Mouse (Mus musculus): Measurements from ENCODE around the gene Fam155a. TPM values are rescaled to one million over a fixed set of nuclear protein-coding genes. Genes with fewer than 3 reads are reported as not detected.
A peak's percentile ranks its signal among the peaks of the same experiment; 100 is the strongest.

Fam155a gene
- polyA plus RNA-seq, 1 experiment from 2014 or later: 7.1 TPM

- no peak overlapping the region for H3K9ac ChIP-seq (ENCODE audit: low read depth, low read length)
- WGBS: 64% methylated on average over 8 of the region's 8 CpGs
- no peak overlapping the region for H3K27ac ChIP-seq (ENCODE audit: low read depth, low read length)
- no peaks in the 10 kb centered on the region for H3K36me3 ChIP-seq (ENCODE audit: control insufficient read depth, insufficient read depth, low read length)
- DNase-seq (ENCODE audit: low spot score) (no peak), ATAC-seq (ENCODE audit: low FRiP score) (peak; percentile 53; the same call in 1 of the 2 replicates)
- no peak overlapping the region for H3K4me2 ChIP-seq (replicated peaks; ENCODE audit: low read depth, low read length)
- H3K4me1 ChIP-seq (replicated peaks; ENCODE audit: control insufficient read depth, insufficient read depth, low read length): no peaks in the 10 kb centered on the region
- no peaks in the 10 kb centered on the region for H3K27me3 ChIP-seq (ENCODE audit: control insufficient read depth, insufficient read depth, low read length)
- H3K9me3 ChIP-seq (ENCODE audit: control insufficient read depth, low read length): no peaks in the 10 kb centered on the region
- no peak overlapping the region for H3K4me3 ChIP-seq (ENCODE audit: low read depth, low read length)
Observed at GRCm38 (mm10) chr8:9493557-9494224, 277.3 kb downstream of the Fam155a start.

- WGBS: 77% methylated on average over 5 of the region's 5 CpGs
- no peak overlapping the region for H3K4me3 ChIP-seq (ENCODE audit: low read depth, low read length)
- H3K4me2 ChIP-seq (replicated peaks; ENCODE audit: low read depth, low read length): no peak overlapping the region
- no peak overlapping the region for H3K27ac ChIP-seq (ENCODE audit: low read depth, low read length)
- H3K9me3 ChIP-seq (ENCODE audit: control insufficient read depth, low read length): no peaks in the 10 kb centered on the region
- H3K36me3 ChIP-seq (ENCODE audit: control insufficient read depth, insufficient read depth, low read length): no peaks in the 10 kb centered on the region
- DNase-seq (ENCODE audit: low spot score) (no peak), ATAC-seq (ENCODE audit: low FRiP score) (no peak)
- no peaks in the 10 kb centered on the region for H3K4me1 ChIP-seq (replicated peaks; ENCODE audit: control insufficient read depth, insufficient read depth, low read length)
- H3K9ac ChIP-seq (ENCODE audit: low read depth, low read length): no peak overlapping the region
- H3K27me3 ChIP-seq (ENCODE audit: control insufficient read depth, insufficient read depth, low read length): no peaks in the 10 kb centered on the region
Observed at GRCm38 (mm10) chr8:9482565-9482964, 288.4 kb downstream of the Fam155a start.

GRCm38 (mm10) chr8:9471290-9471689 lies 299.7 kb downstream of the Fam155a start:
- WGBS: 72% methylated on average over 5 of the region's 5 CpGs
- H3K27ac ChIP-seq (ENCODE audit: low read depth, low read length): no peak overlapping the region
- no peaks in the 10 kb centered on the region for H3K9me3 ChIP-seq (ENCODE audit: control insufficient read depth, low read length)
- ATAC-seq (ENCODE audit: low FRiP score): no peak
- no peak overlapping the region for H3K4me3 ChIP-seq (ENCODE audit: low read depth, low read length)
- no peak overlapping the region for H3K4me2 ChIP-seq (replicated peaks; ENCODE audit: low read depth, low read length)
- H3K36me3 ChIP-seq (ENCODE audit: control insufficient read depth, insufficient read depth, low read length): no peaks in the 10 kb centered on the region
- H3K27me3 ChIP-seq (ENCODE audit: control insufficient read depth, insufficient read depth, low read length): no peaks in the 10 kb centered on the region
- no peak for DNase-seq (ENCODE audit: low spot score)
- no peak overlapping the region for H3K9ac ChIP-seq (ENCODE audit: low read depth, low read length)
- H3K4me1 ChIP-seq (replicated peaks; ENCODE audit: control insufficient read depth, insufficient read depth, low read length): no peaks in the 10 kb centered on the region

GRCm38 (mm10) chr8:9470114-9470513 lies 300.8 kb downstream of the Fam155a start:
- no peak overlapping the region for H3K27ac ChIP-seq (ENCODE audit: low read depth, low read length)
- H3K9me3 ChIP-seq (ENCODE audit: control insufficient read depth, low read length): no peaks in the 10 kb centered on the region
- no peaks in the 10 kb centered on the region for H3K36me3 ChIP-seq (ENCODE audit: control insufficient read depth, insufficient read depth, low read length)
- H3K9ac ChIP-seq (ENCODE audit: low read depth, low read length): no peak overlapping the region
- no peak overlapping the region for H3K4me3 ChIP-seq (ENCODE audit: low read depth, low read length)
- no peak overlapping the region for H3K4me2 ChIP-seq (replicated peaks; ENCODE audit: low read depth, low read length)
- no peaks in the 10 kb centered on the region for H3K4me1 ChIP-seq (replicated peaks; ENCODE audit: control insufficient read depth, insufficient read depth, low read length)
- no peaks in the 10 kb centered on the region for H3K27me3 ChIP-seq (ENCODE audit: control insufficient read depth, insufficient read depth, low read length)
- ATAC-seq (ENCODE audit: low FRiP score): no peak
- 82% methylated on average over 3 of the region's 3 CpGs for WGBS
- no peak for DNase-seq (ENCODE audit: low spot score)

- H3K9me3 ChIP-seq (ENCODE audit: control insufficient read depth, low read length): no peaks in the 10 kb centered on the region
- H3K27me3 ChIP-seq (ENCODE audit: control insufficient read depth, insufficient read depth, low read length): no peaks in the 10 kb centered on the region
- no peak overlapping the region for H3K4me3 ChIP-seq (ENCODE audit: low read depth, low read length)
- no peak overlapping the region for H3K4me2 ChIP-seq (replicated peaks; ENCODE audit: low read depth, low read length)
- DNase-seq (ENCODE audit: low spot score) (no peak), ATAC-seq (ENCODE audit: low FRiP score) (no peak)
- no peaks in the 10 kb centered on the region for H3K36me3 ChIP-seq (ENCODE audit: control insufficient read depth, insufficient read depth, low read length)
- H3K9ac ChIP-seq (ENCODE audit: low read depth, low read length): no peak overlapping the region
- H3K4me1 ChIP-seq (replicated peaks; ENCODE audit: control insufficient read depth, insufficient read depth, low read length): no peaks in the 10 kb centered on the region
- no peak overlapping the region for H3K27ac ChIP-seq (ENCODE audit: low read depth, low read length)
- 61% methylated on average over 4 of the region's 4 CpGs for WGBS
Observed at GRCm38 (mm10) chr8:9461111-9461510, 309.9 kb downstream of the Fam155a start.

GRCm38 (mm10) chr8:9460707-9461106 lies 310.3 kb downstream of the Fam155a start:
- WGBS: 90% methylated on average over 2 of the region's 2 CpGs
- Histone ChIP-seq H3K36me3 (ENCODE audit: control insufficient read depth, insufficient read depth, low read length) (no peaks in the 10 kb centered on the region), H3K9me3 (ENCODE audit: control insufficient read depth, low read length) (no peaks in the 10 kb centered on the region), H3K4me2 (replicated peaks; ENCODE audit: low read depth, low read length) (no peak overlapping the region), H3K27me3 (ENCODE audit: control insufficient read depth, insufficient read depth, low read length) (no peaks in the 10 kb centered on the region), H3K4me1 (replicated peaks; ENCODE audit: control insufficient read depth, insufficient read depth, low read length) (no peaks in the 10 kb centered on the region), H3K27ac (ENCODE audit: low read depth, low read length) (no peak overlapping the region), H3K9ac (ENCODE audit: low read depth, low read length) (no peak overlapping the region), H3K4me3 (ENCODE audit: low read depth, low read length) (no peak overlapping the region)
- DNase-seq (ENCODE audit: low spot score): no peak
- ATAC-seq (ENCODE audit: low FRiP score): no peak

- Histone ChIP-seq H3K9me3 (ENCODE audit: control insufficient read depth, low read length) (no peaks in the 10 kb centered on the region), H3K27me3 (ENCODE audit: control insufficient read depth, insufficient read depth, low read length) (no peaks in the 10 kb centered on the region), H3K4me1 (replicated peaks; ENCODE audit: control insufficient read depth, insufficient read depth, low read length) (no peaks in the 10 kb centered on the region), H3K9ac (ENCODE audit: low read depth, low read length) (no peak overlapping the region), H3K4me3 (ENCODE audit: low read depth, low read length) (no peak overlapping the region), H3K36me3 (ENCODE audit: control insufficient read depth, insufficient read depth, low read length) (no peaks in the 10 kb centered on the region), H3K27ac (ENCODE audit: low read depth, low read length) (no peak overlapping the region), H3K4me2 (replicated peaks; ENCODE audit: low read depth, low read length) (no peak overlapping the region)
- ATAC-seq (ENCODE audit: low FRiP score) (no peak), DNase-seq (ENCODE audit: low spot score) (no peak)
- 62% methylated on average over 11 of the region's 11 CpGs for WGBS
Observed at GRCm38 (mm10) chr8:9458614-9459013, 312.3 kb downstream of the Fam155a start.

- H3K9ac ChIP-seq (ENCODE audit: low read depth, low read length): no peak overlapping the region
- H3K36me3 ChIP-seq (ENCODE audit: control insufficient read depth, insufficient read depth, low read length): no peaks in the 10 kb centered on the region
- H3K27ac ChIP-seq (ENCODE audit: low read depth, low read length): no peak overlapping the region
- no peak for DNase-seq (ENCODE audit: low spot score)
- H3K4me3 ChIP-seq (ENCODE audit: low read depth, low read length): no peak overlapping the region
- WGBS: 82% methylated on average over 4 of the region's 4 CpGs
- H3K4me2 ChIP-seq (replicated peaks; ENCODE audit: low read depth, low read length): no peak overlapping the region
- H3K4me1 ChIP-seq (replicated peaks; ENCODE audit: control insufficient read depth, insufficient read depth, low read length): no peaks in the 10 kb centered on the region
- H3K27me3 ChIP-seq (ENCODE audit: control insufficient read depth, insufficient read depth, low read length): no peaks in the 10 kb centered on the region
- no peak for ATAC-seq (ENCODE audit: low FRiP score)
- H3K9me3 ChIP-seq (ENCODE audit: control insufficient read depth, low read length): no peaks in the 10 kb centered on the region
Observed at GRCm38 (mm10) chr8:9455138-9455537, 315.8 kb downstream of the Fam155a start.

GRCm38 (mm10) chr8:9453742-9454141 lies 317.2 kb downstream of the Fam155a start:
- Histone ChIP-seq H3K4me2 (replicated peaks; ENCODE audit: low read depth, low read length) (no peak overlapping the region), H3K9ac (ENCODE audit: low read depth, low read length) (no peak overlapping the region), H3K27ac (ENCODE audit: low read depth, low read length) (no peak overlapping the region), H3K36me3 (ENCODE audit: control insufficient read depth, insufficient read depth, low read length) (no peaks in the 10 kb centered on the region), H3K4me1 (replicated peaks; ENCODE audit: control insufficient read depth, insufficient read depth, low read length) (no peaks in the 10 kb centered on the region), H3K4me3 (ENCODE audit: low read depth, low read length) (no peak overlapping the region), H3K9me3 (ENCODE audit: control insufficient read depth, low read length) (no peaks in the 10 kb centered on the region), H3K27me3 (ENCODE audit: control insufficient read depth, insufficient read depth, low read length) (no peaks in the 10 kb centered on the region)
- DNase-seq (ENCODE audit: low spot score) (no peak), ATAC-seq (ENCODE audit: low FRiP score) (no peak)
- WGBS: 89% methylated on average over 5 of the region's 5 CpGs
